Mouse (Mus musculus): ENCODE data around the gene Gm29094. TPM values are rescaled to one million over a fixed set of nuclear protein-coding genes. Genes with fewer than 3 reads are reported as not detected.
A peak's percentile ranks its signal among the peaks of the same experiment; 100 is the strongest.
"Not testable (repeated sequence)": the region's sequence is repeated elsewhere in the genome, so short reads cannot be mapped to it uniquely, and the experiment has no call there.

Gene Gm29094
- not detected in 2 replicates for total RNA-seq (2014; rRNA removed; ENCODE audit: low replicate concordance)
- polyA plus RNA-seq (2015; fragmentation: Nextera tagmentation; extraction: Ambion mirVana) = 0.67 and 0.85 TPM in 2 replicates

DNA sequence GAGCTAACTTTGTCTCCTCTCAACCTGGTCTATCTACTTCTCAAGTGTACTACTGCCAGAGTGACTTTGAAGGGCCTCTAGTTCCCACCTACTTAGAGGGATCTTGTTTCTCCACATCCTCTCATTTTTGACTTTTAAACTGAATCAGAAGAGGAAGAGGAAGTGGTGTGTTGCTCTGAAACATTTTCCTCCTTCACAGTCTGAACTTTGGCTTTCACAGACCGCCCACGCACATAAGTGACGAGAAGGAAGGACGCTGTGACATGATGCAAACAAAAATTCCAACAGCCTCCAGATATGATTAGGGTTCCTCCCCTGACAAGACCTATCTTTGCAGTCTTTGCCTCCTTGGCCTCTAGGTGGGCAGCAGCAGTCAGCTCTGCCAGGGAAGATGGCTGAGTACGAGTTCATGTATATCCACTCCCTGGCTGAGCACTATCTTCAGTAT lies at the start of gene Gm29094, which contains the start of gene Bcl2a1b:
TSS of gene Gm29094 (plus strand) at position 411 of the 448 bp plus-strand sequence.
TSS of gene Bcl2a1b (plus strand) at position 241 of the 448 bp plus-strand sequence.
- not testable (repeated sequence) for ATAC-seq (ENCODE audit: insufficient read depth, low read depth)

DNA sequence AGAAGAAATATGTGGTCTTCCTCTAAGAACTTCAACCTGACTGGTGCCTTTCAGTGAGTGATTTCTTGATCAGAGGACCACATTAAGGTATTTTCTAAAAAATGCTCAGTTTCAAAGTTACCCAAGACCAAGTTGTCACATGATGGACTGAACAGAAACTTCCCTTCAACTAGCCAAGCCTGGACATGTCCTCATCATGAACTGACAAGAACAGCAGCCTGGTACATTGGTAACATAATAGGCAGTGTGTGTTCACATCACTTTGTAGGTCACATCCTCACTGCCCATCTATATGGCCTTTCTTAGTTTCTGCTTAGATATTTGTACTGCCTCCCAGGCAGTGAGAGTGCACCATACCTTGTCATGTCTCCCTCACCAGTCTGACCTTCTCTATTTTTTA lies 26.6 kb upstream of the Gm29094 start:
- H3K27me3 ChIP-seq (ENCODE audit: control insufficient read depth, insufficient read depth, low read length); H3K27ac ChIP-seq (ENCODE audit: low read depth); H3K4me2 ChIP-seq (ENCODE audit: low read depth, low read length); H3K36me3 ChIP-seq (replicated peaks; ENCODE audit: control insufficient read depth, insufficient read depth, low read length); H3K4me1 ChIP-seq (ENCODE audit: control insufficient read depth, insufficient read depth); H3K9me3 ChIP-seq (replicated peaks; ENCODE audit: control insufficient read depth, low read length); DNase-seq (ENCODE audit: low spot score); ATAC-seq (ENCODE audit: insufficient read depth, low read depth); H3K4me3 ChIP-seq (ENCODE audit: low read depth, low read length); H3K9ac ChIP-seq (replicated peaks; ENCODE audit: low read depth, low read length): not testable (repeated sequence)

More for the DNA sequence above, at the start of gene Gm29094, which contains the start of gene Bcl2a1b:
- H3K4me2 ChIP-seq (ENCODE audit: low read depth, low read length); H3K27me3 ChIP-seq (ENCODE audit: control insufficient read depth, insufficient read depth, low read length); H3K36me3 ChIP-seq (replicated peaks; ENCODE audit: control insufficient read depth, insufficient read depth, low read length); H3K9me3 ChIP-seq (replicated peaks; ENCODE audit: control insufficient read depth, low read length); DNase-seq (ENCODE audit: low spot score); H3K9ac ChIP-seq (replicated peaks; ENCODE audit: low read depth, low read length); H3K27ac ChIP-seq (ENCODE audit: low read depth); H3K4me1 ChIP-seq (ENCODE audit: control insufficient read depth, insufficient read depth); H3K4me3 ChIP-seq (ENCODE audit: low read depth, low read length): not testable (repeated sequence)
- 44% methylated on average over 5 of the region's 5 CpGs for WGBS

DNA sequence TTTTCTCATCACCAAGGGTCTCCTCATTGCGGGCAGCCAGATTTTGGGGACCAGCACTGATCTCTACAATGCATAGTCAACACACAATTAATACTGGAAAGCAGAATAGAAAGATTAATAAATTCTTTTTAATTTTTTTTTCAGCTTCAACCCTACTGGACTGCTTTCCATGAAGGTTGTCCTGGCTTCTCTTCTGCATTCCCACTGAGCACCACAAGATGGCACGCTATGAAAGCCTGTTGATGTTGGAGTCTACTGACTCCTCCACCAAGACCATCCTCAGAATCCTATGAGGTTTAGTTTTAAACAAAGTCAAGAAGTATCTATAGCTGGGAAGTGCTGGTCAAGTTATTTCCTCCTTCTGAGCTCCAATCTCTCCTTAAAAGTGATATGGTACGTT lies 20.3 kb upstream of the Gm29094 start:
- H3K4me3 ChIP-seq (ENCODE audit: low read depth, low read length); DNase-seq (ENCODE audit: low spot score); H3K27me3 ChIP-seq (ENCODE audit: control insufficient read depth, insufficient read depth, low read length); ATAC-seq (ENCODE audit: insufficient read depth, low read depth); H3K9me3 ChIP-seq (replicated peaks; ENCODE audit: control insufficient read depth, low read length); H3K36me3 ChIP-seq (replicated peaks; ENCODE audit: control insufficient read depth, insufficient read depth, low read length); H3K4me2 ChIP-seq (ENCODE audit: low read depth, low read length); H3K9ac ChIP-seq (replicated peaks; ENCODE audit: low read depth, low read length); H3K4me1 ChIP-seq (ENCODE audit: control insufficient read depth, insufficient read depth); H3K27ac ChIP-seq (ENCODE audit: low read depth): not testable (repeated sequence)
- TF ChIP-seq CTCF (IDR thresholded peaks at IDR 0.05; ENCODE audit: low read depth) = peak; percentile 46
- 33% methylated on average over 2 of the region's 3 CpGs for WGBS

DNA sequence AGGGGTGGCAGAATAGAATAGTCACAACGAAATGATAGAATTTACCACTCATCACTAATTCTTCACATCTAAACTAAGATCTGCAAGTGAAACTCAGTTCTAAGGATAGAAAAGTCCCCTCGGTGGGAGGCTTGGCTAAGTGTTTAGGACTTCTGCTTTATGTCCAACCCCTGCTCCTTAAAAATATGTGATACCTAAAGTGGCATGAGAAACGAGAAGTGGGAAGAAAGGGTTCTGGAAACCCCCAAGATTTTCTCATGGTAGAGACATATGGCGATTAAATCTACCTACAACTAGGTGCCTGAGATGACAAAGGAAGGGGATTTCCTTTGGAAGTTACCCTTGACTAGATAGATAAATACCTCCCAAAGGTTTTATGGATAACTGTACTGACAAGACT lies 19.7 kb upstream of the Gm29094 start:
- H3K4me1 ChIP-seq (ENCODE audit: control insufficient read depth, insufficient read depth); ATAC-seq (ENCODE audit: insufficient read depth, low read depth); H3K4me3 ChIP-seq (ENCODE audit: low read depth, low read length); H3K36me3 ChIP-seq (replicated peaks; ENCODE audit: control insufficient read depth, insufficient read depth, low read length); H3K9me3 ChIP-seq (replicated peaks; ENCODE audit: control insufficient read depth, low read length); H3K9ac ChIP-seq (replicated peaks; ENCODE audit: low read depth, low read length); DNase-seq (ENCODE audit: low spot score); H3K27me3 ChIP-seq (ENCODE audit: control insufficient read depth, insufficient read depth, low read length); H3K4me2 ChIP-seq (ENCODE audit: low read depth, low read length); H3K27ac ChIP-seq (ENCODE audit: low read depth): not testable (repeated sequence)
- WGBS = 63% methylated on average over 2 of the region's 4 CpGs

DNA sequence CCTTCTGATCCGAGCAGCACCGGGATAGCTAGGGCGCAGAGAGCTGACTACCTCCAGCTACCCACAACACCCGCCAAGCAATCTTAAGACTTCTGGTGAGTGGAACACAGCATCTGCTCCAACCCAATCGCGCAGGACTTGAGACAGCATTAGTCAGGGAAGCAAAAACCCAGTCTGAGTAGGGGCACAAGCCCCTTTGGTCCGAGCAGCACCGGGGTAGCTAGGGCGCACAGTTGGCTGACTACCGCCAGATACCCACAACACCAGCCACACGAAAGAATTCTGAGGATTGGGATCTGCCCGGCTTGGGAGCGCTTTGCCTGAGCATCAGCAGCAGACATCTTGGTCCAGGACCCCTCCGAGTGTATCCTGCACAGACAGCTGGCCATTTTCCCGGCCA lies 12.2 kb upstream of the Gm29094 start:
- 67% methylated on average over 15 of the region's 15 CpGs for WGBS
- not testable (repeated sequence) for H3K9me3 ChIP-seq (replicated peaks; ENCODE audit: control insufficient read depth, low read length); H3K4me2 ChIP-seq (ENCODE audit: low read depth, low read length); H3K27ac ChIP-seq (ENCODE audit: low read depth); H3K36me3 ChIP-seq (replicated peaks; ENCODE audit: control insufficient read depth, insufficient read depth, low read length); DNase-seq (ENCODE audit: low spot score); ATAC-seq (ENCODE audit: insufficient read depth, low read depth); H3K4me1 ChIP-seq (ENCODE audit: control insufficient read depth, insufficient read depth); H3K27me3 ChIP-seq (ENCODE audit: control insufficient read depth, insufficient read depth, low read length); H3K9ac ChIP-seq (replicated peaks; ENCODE audit: low read depth, low read length); H3K4me3 ChIP-seq (ENCODE audit: low read depth, low read length)

DNA sequence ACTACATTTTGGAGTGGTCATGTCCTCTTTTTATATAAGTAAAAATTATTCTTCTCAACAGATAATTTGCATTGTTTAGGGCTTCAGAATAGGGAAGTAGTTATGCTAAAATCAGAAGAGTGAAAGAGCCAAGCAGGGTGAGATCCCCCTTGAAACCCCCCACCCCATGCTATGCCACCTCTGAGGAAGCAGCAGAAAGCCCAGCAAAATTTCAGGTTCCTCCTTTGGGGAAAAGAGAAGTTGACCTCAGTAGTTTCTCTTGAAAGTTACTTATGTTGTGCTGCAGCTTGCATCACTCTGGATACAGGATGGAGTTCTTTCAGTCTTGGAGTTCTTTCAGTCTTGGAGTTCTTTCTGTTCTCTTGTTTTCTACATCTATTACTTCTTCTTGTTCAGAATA lies 3.7 kb upstream of the Gm29094 start:
- H3K4me1 ChIP-seq (ENCODE audit: control insufficient read depth, insufficient read depth); H3K27ac ChIP-seq (ENCODE audit: low read depth); H3K4me2 ChIP-seq (ENCODE audit: low read depth, low read length); H3K9me3 ChIP-seq (replicated peaks; ENCODE audit: control insufficient read depth, low read length); H3K9ac ChIP-seq (replicated peaks; ENCODE audit: low read depth, low read length); H3K4me3 ChIP-seq (ENCODE audit: low read depth, low read length); DNase-seq (ENCODE audit: low spot score); ATAC-seq (ENCODE audit: insufficient read depth, low read depth); H3K36me3 ChIP-seq (replicated peaks; ENCODE audit: control insufficient read depth, insufficient read depth, low read length); H3K27me3 ChIP-seq (ENCODE audit: control insufficient read depth, insufficient read depth, low read length): not testable (repeated sequence)

DNA sequence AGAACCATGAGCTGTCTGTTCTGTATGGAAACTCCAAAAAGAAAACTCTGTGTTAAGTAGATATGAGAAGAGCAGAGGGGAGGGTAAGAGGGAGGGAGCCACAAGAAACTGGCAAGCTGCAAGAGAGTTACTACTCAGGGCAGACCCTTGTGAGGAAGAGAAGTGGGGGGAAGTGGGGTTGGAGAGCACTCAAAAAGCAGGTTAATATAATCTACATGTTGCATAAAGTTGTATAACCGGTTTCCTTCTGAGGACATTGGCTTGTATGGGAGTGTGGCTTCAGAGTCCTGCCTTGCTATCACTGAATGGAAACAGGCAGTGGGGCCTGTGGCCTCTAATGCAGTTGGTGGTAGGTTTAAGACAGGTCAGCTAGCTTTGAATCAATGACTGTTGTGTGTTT lies 1.7 kb upstream of the Gm29094 start:
- H3K4me1 ChIP-seq (ENCODE audit: control insufficient read depth, insufficient read depth) = not testable (repeated sequence)

DNA sequence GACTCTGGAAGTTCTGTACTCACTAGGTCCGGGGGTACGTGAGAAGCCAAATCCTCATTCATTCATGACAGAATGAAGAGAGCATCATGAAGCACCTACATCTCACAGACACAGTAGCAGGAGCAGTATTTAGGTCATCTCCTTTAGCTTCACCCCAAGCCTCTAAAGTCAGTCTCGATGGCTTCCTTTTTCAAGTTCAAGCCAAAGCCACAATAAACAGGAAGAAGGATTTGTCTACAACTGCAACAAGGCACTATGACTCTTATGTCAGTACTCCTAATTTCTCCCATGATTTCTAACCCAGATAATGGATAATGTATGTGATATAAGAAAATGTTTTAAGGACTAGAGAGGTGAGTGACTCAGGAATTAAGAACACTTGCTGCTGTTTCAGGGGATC lies 830 bp upstream of the Gm29094 start:
- 69% methylated on average over 3 of the region's 3 CpGs for WGBS

More for the DNA sequence above, 1.7 kb upstream of the Gm29094 start:
- ATAC-seq (ENCODE audit: insufficient read depth, low read depth); H3K36me3 ChIP-seq (replicated peaks; ENCODE audit: control insufficient read depth, insufficient read depth, low read length); H3K9me3 ChIP-seq (replicated peaks; ENCODE audit: control insufficient read depth, low read length); H3K4me3 ChIP-seq (ENCODE audit: low read depth, low read length); H3K27me3 ChIP-seq (ENCODE audit: control insufficient read depth, insufficient read depth, low read length); H3K4me2 ChIP-seq (ENCODE audit: low read depth, low read length); H3K9ac ChIP-seq (replicated peaks; ENCODE audit: low read depth, low read length); DNase-seq (ENCODE audit: low spot score); H3K27ac ChIP-seq (ENCODE audit: low read depth): not testable (repeated sequence)
- no CpG with 5 or more reads among the region's 1 CpGs for WGBS

DNA sequence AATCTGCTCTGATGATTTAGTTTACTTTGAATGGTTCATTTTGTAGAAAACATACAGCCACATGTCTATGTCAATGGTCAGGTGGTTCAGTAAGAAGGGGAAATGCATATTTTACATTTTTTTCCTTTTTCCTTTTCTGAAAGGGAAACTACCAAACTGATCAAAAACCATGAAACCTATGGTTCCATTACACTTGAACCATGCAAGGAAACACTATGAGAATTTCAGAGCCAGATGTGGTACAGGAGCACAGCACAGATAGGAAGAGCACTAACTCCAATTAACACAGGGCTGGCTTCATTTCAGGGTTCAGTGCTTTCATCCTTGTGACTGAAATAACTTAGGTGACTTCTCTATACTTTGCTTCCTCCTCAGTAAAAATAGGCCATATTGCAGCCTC lies 3.1 kb downstream of the Gm29094 start:
- not testable (repeated sequence) for H3K27ac ChIP-seq (ENCODE audit: low read depth); H3K4me1 ChIP-seq (ENCODE audit: control insufficient read depth, insufficient read depth); DNase-seq (ENCODE audit: low spot score); H3K36me3 ChIP-seq (replicated peaks; ENCODE audit: control insufficient read depth, insufficient read depth, low read length); H3K4me2 ChIP-seq (ENCODE audit: low read depth, low read length); H3K9me3 ChIP-seq (replicated peaks; ENCODE audit: control insufficient read depth, low read length); H3K9ac ChIP-seq (replicated peaks; ENCODE audit: low read depth, low read length); ATAC-seq (ENCODE audit: insufficient read depth, low read depth); H3K27me3 ChIP-seq (ENCODE audit: control insufficient read depth, insufficient read depth, low read length); H3K4me3 ChIP-seq (ENCODE audit: low read depth, low read length)

More for the DNA sequence above, 830 bp upstream of the Gm29094 start:
- not testable (repeated sequence) for H3K27ac ChIP-seq (ENCODE audit: low read depth); H3K4me1 ChIP-seq (ENCODE audit: control insufficient read depth, insufficient read depth); DNase-seq (ENCODE audit: low spot score); H3K9ac ChIP-seq (replicated peaks; ENCODE audit: low read depth, low read length); H3K27me3 ChIP-seq (ENCODE audit: control insufficient read depth, insufficient read depth, low read length); ATAC-seq (ENCODE audit: insufficient read depth, low read depth); H3K9me3 ChIP-seq (replicated peaks; ENCODE audit: control insufficient read depth, low read length); H3K4me2 ChIP-seq (ENCODE audit: low read depth, low read length); H3K36me3 ChIP-seq (replicated peaks; ENCODE audit: control insufficient read depth, insufficient read depth, low read length); H3K4me3 ChIP-seq (ENCODE audit: low read depth, low read length)
